Mouse (Mus musculus): ENCODE measurements around the gene Boll.
"Not testable (repeated sequence)": the region's sequence is repeated elsewhere in the genome, so short reads cannot be mapped to it uniquely, and the experiment has no call there.

Gene Boll

GRCm38 (mm10) chr1:55363044-55363565, at the start of gene Boll:
Gene Boll, minus strand, starts transcription at chr1:55363469.
- DNase-seq (ENCODE audit: low spot score in 2 of 2), result peak; percentile 17 to 25

DNA sequence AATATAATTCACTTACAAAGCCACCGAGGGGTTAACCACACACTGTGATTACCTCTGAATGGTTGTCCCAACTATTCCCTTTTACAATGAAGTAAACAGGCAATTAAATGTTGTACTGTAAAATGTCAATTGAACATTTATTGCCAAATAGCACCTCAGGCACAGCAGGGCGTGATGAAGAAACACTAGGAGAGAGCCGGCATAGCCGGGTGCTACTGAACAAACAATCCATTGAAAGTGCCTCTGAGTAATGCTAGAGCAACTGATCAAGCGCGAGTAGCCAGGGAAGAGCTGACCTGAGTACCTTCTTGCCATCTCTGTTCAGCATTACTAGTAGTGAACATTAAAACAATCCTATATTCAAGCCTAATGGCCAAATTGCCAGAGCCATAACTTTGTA, 49.3 kb upstream of the Boll start:
- DNase-seq (ENCODE audit: low spot score in 2 of 2), result no peak

DNA sequence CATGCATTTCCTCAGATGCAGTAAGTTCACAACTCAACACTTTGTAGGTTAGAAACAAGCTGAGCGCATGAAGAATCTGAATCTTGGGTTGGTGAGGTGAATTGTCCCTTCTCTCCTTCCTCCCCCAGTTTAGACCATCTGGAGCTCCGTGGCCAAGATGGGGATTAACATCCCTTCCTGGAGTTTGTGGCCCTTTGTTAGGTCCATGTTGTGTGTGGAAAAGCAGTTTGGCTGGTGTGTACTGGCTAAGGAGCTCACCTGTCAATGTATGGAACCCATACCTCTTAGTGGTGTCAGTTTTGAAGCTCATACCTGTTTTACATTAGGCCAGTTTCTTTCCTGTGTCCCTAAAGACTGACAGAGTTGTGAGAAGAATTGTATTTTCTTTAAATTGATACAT, 47.8 kb upstream of the Boll start:
- DNase-seq (ENCODE audit: low spot score in 2 of 2), result no peak

GRCm38 (mm10) chr1:55410670-55411069, 47.4 kb upstream of the Boll start:
- no peak for DNase-seq (ENCODE audit: low spot score in 2 of 2)

- DNase-seq (ENCODE audit: low spot score in 2 of 2), result peak; percentile 33 to 44
Observed at GRCm38 (mm10) chr1:55406531-55407375, 43.5 kb upstream of the Boll start.

DNA sequence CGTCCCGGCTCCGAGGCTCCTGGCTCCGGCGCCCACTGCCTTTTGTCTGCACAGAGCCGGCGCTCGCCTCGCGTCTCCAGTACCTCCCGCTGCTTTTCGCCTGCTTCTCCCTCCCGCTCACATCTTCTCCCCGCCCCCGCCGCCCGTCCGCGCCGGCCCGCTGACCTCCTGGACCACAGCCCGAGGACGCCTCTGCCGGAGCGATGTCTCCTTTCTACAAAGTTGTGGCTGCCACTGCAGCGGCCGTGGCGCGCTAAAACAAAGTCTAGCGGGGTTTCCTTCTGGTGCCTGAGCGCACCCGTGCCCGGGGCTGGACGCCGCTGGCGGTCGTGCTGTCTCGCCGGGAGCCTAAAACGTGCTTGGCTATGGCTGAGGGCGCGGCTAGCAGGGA, 42.7 kb upstream of the Boll start:
- peak; percentile 72 to 78 for DNase-seq (ENCODE audit: low spot score in 2 of 2)

- DNase-seq (ENCODE audit: low spot score in 2 of 2), result peak; percentile 97
Observed at GRCm38 (mm10) chr1:55405272-55406022, 42.2 kb upstream of the Boll start, which contains the start of gene Plcl1. Gene Plcl1, plus strand, starts transcription at chr1:55405921.

DNA sequence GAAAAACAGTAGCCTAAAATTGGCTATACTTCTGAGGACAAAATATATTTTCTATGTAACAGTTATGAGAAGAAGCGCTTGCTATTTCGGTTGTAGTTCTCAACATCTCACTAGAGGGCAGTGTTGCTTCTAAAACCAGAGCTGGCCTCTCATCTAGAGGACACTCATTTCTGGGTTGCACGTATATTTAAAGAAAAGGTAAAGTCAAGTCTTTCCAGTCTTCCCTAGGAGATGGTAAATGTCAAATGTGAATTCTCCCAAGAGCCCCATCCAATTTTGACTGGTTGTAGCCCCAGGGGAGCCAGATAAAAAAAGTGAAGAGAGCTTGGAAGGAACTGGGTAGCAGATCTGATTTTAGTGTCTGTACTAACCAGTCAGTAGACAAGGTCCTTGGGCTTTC, 41.2 kb upstream of the Boll start:
- DNase-seq (ENCODE audit: low spot score in 2 of 2), result peak; percentile 53 to 91

DNA sequence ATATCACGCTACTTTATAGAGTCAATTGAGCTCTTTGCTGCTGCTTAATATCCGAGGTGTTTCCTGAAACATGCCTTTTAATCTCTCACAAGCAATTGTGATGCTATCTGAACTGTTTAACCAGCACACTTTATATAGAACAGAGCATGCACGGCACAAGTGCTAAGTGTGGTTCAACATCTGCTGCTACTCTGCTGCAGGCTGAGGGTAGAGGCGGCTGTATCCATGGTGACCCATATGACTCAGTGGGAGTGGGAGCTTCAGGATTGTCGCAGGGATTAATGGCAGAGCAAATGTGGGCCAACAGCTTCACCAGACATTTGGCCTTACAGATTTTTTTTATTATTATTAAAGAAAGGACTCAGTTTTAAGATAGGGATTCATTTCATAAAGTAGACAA, 36.6 kb upstream of the Boll start:
- peak; percentile 36 to 66 for DNase-seq (ENCODE audit: low spot score in 2 of 2)

DNA sequence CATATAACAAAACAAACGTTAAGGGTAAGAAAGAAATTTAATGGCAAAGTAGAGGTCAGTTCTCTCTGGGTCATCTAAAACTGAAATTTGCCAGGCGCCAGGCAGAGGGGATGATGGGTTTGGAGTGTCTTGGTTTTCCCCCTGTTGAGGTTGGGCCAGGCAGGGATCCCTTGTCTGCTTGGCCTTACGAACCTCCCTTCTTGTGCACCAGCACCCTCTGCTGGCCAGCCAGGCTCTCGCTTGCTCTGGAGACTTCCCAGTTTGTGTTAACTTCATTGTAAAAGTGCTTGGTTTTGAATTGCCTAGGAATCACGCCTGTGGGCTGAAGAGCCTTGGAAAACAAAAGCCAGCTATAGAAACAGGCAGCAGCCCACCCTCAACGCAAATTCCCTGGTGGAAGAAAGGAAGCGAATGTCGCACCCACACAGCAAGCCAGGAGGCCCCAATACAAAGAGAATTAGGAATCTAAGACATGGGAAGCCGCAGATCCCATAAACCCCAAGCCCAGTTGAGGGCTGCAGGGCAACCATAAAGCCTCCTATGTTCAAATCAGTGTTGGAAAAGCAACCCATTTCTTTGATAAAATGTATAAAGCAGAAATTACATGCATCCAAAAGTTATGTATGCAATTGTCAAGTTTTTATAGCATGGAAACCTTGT, 20.0 kb upstream of the Boll start:
- peak; percentile 84 for DNase-seq (ENCODE audit: low spot score in 2 of 2)

GRCm38 (mm10) chr1:55380527-55380926, 17.3 kb upstream of the Boll start:
- DNase-seq (ENCODE audit: low spot score in 2 of 2), result no peak

- no peak for DNase-seq (ENCODE audit: low spot score in 2 of 2)
Observed at GRCm38 (mm10) chr1:55372626-55373025, 9.4 kb upstream of the Boll start.

DNA sequence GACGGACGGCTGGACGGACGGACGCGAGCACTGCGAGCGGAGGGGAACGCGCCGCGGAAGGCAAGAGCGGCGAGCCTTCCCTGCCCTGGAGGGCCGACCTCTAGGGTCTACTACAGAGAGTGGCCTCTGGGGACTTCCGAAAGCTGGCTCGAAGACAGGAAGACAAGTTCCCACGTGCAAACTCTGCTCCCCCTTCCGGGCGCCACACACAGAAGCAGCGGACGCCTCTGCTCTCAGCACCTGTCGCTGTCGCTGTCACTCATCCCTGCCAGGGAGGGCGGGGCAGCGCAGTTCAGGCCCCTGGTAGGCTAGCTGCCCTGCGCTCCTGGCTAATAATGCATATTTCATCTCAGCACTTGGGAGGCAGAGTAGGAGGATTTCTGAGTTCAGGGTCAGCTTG, 317 bp upstream of the Boll start:
- no peak for DNase-seq (ENCODE audit: low spot score in 2 of 2)

DNA sequence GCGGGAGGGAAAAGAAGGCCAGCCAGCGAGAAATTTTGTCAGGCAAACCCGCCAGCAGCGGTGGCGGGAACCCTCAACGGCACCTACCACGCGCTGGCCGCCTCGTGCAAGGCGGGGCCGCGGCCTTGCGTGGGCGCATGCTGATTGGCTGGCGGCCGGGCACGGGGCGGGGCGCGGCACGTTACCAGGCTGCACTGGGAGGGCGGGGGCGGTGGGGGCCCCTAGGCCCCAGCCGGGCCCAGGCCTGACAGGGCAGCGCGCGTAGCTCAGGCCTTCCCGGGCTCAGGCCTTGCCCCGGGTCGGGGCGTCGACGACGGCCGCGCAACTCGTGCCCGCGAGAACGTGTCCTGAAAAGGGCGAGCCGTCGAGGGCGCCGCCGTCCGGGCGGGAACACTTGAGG, 635 bp downstream of the Boll start:
- no peak for DNase-seq (ENCODE audit: low spot score in 2 of 2)

DNA sequence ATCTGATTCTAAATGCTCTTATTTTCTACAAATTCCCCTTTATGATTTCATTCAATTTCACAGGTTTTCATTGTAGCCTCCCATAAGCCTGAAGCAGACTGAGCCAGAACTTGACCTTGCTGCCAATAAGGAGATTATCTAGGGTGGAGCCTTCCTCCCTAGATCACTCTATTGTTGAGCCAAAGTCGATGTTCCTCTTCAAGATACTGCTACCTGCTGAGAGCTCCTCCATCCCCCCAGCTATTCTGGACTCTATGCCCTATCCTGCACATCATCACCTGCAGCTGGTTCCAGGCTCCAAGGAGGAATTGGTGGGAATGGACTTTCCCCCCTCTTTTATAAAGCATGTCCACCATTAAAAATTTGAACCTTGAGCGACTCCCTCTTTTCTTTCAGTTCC, 11.4 kb downstream of the Boll start:
- DNase-seq (ENCODE audit: low spot score in 2 of 2), result not testable (repeated sequence)

DNA sequence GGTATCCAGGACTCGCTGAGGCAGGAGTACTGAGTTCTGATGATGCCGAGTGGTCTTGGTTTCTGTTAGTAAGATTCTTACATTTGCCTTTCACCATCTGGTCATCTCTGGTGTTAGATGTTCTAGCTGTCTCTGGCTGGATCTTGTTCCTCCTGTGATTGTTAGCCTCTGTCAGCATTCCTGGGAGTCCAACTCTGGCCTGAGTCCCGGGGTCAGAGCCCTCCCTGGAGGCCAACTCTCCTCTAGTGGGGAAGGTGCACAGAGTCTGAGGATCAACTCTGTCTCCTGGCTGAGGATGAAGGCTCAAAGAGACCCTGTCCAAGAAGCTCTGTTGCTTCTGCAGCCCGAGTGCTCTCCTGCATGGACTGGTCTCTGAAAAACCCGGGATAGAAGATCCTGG, 37.8 kb downstream of the Boll start:
- not testable (repeated sequence) for DNase-seq (ENCODE audit: low spot score in 2 of 2)

DNA sequence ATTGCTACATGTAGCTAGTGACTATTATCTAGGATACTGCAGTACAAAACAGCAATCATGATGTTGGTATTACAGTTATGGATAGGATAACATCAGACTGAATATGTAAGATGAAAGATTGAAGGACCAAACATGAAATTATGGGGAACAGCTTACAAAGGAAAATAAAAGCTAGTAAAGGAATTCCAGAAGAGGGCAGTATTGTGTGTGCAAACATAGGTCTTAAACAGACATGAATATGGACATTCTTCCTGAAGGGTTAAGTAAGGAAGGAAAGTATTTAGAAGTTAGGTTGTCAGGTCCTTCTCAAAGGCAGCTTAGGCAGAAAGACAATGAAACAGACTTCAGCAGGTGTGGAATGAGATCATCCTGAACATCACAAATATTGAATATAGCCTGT, 62.2 kb downstream of the Boll start:
- no peak for DNase-seq (ENCODE audit: low spot score in 2 of 2)

DNA sequence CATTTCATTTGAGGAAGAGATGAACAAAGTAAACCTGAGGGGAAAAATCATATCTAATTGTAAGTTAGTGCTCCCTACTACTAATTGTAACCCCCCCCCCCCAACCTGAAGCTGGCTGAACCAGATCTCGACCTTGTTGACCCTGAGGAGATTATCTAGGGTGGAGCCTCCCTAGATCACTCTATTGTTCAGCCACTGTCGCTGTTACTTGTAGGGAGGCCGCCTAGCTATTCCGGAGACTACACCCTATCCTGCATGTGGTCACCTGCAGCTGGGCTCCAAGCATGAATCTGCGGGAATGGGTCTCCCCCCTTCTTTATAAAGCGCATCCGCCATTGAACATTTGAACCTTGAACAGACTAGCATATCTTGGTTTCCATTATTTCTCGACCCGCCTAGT, 84.2 kb downstream of the Boll start:
- no peak for DNase-seq (ENCODE audit: low spot score in 2 of 2)

DNA sequence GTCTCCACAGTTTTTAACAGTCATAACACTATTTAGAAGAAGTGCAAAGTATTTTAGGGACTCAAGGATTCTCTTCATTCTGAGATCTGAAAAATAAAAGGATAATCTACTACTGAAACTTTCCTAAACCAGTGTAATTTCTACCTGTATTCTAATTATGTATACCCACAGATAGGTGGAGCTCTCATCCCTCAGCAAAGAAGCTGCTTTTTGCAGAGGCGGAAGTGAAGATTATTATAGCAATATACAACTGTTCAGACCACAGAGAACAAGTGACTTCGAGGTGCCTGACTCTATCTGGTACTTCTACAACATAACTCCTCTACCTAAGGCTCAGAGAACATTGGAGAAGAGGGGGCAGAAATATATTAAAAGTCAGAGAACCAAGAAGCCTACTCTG, 97.8 kb downstream of the Boll start:
- DNase-seq (ENCODE audit: low spot score in 2 of 2), result no peak

GRCm38 (mm10) chr1:55264385-55264784, 98.9 kb downstream of the Boll start:
- no peak for DNase-seq (ENCODE audit: low spot score in 2 of 2)

- DNase-seq (ENCODE audit: low spot score in 2 of 2), result no peak
Observed at GRCm38 (mm10) chr1:55246374-55246773, 116.9 kb downstream of the Boll start.

GRCm38 (mm10) chr1:55239237-55239636, 124.0 kb downstream of the Boll start:
- DNase-seq (ENCODE audit: low spot score in 2 of 2), result peak in 1 of 2 experiments; percentile 52
